Mouse (Mus musculus): ENCODE results near the gene Gjc2.

Gjc2 gene

GRCm38 (mm10) chr11:59208153-59208831 lies 25.3 kb upstream of the Gjc2 start, which contains the start of gene 2310033P09Rik:
Gene 2310033P09Rik, plus strand, starts transcription at chr11:59208321.
- no peak for DNase-seq (ENCODE audit: low spot score)

DNA sequence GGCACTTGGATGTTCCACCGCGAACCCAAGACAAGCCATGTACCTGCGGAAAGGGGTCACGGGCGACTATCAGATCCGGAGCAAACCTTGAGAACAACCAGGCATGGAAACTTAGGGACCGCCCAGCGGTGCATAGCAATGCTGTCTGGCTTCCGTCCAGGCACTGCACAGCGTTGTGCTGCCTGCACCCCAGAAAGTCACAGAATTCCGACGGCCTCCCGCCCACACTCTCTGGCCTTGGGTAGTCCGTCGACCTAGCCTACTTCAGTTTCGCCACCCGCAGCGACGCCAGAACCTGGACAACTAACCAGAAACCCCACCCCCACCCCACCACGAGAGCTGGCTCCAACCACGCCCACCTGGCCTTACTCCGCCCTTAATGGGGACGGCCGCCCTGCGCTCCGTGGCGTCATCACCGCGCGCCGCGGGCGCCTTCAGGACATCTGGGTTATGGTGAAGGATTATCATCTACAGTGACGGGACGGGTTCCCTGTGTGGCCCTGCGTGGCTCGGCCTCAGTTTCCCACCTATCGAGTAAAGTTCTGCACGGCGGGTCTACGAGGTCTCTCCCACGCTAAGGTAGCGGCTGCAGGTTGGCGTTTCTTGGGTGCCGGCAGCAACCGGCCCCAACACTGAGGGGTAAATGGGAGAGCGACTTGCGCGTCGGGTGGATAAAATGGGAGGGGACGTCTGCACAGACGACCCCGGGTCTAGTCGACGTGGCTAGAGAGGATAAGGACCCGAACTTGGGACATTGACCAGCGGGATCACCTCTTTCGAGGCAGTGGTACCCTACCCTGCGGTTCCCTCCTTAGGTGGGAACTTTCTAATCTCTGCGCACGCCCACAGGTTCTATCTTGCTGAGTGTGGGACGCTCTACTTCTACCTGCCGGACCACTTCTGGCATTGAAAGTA lies 19.3 kb upstream of the Gjc2 start, which contains the start of gene Mrpl55:
TSS of gene Mrpl55 (plus strand) at position 406 of the 915 bp plus-strand sequence.
- DNase-seq (ENCODE audit: low spot score), result peak; percentile 92

GRCm38 (mm10) chr11:59201216-59202002 lies 18.4 kb upstream of the Gjc2 start:
- no peak for DNase-seq (ENCODE audit: low spot score)

DNA sequence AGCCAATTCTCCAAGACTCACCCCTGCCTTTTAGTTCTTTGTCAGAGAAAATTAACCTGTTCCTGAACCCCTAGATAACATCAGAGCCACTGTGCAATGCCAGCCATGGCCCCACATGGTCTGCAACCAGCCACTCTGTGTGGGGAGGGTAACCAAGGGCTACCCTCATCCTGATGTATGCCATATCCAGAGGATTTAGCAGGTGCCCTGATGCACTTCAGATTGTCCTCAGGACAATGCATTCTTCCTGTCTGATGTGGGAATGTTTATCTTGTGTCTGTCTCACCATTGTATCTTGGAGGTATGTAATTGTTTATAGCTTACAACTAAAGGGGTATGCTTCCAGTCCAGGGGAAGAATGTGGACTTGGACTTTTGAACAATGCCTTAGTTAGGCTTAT lies 13.2 kb upstream of the Gjc2 start:
- no peak for DNase-seq (ENCODE audit: low spot score)

DNA sequence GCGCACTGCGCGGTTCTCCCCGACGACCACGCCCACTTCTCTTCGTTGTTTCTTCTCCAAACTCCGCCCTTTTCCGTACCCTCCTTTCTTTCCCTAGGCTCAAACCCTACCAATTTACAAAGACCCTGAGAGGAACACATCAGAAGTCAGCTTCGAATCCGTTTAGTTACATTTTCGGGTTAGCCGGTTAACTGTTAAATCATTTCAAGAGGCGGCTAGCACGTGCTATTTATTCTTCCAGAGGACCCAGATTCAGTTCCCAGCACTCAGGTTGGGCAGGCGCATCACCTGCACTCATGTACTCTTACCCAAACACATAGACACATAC lies 9.0 kb upstream of the Gjc2 start, which contains the start of gene Guk1:
TSS of gene Guk1 (minus strand) at position 154 of the 328 bp plus-strand sequence.
- no peak for DNase-seq (ENCODE audit: low spot score)

GRCm38 (mm10) chr11:59191231-59192058 lies 8.4 kb upstream of the Gjc2 start:
- peak; percentile 74 for DNase-seq (ENCODE audit: low spot score)

DNA sequence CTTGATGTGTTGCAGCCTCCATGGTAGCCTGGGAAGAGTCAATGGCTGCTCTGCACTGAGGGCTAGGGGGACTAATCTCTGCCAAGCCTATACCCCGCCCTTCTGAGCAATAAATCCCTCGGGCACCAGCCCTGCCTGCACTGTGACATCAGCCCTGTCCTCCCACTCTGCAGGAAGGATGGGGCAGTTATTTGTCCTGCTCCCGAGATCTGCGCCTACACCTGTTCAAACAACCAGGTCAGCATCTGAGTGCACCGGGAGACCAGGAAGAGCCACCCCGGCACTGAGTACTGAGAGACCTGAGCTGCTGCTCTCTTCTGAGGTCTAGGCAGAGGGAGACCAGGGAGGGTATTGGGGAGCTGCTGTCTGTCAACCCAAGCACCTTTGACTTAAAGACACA lies 4.7 kb upstream of the Gjc2 start:
- DNase-seq (ENCODE audit: low spot score), result no peak

GRCm38 (mm10) chr11:59185490-59185889 lies 2.5 kb upstream of the Gjc2 start:
- DNase-seq (ENCODE audit: low spot score), result no peak

- DNase-seq (ENCODE audit: low spot score), result peak; percentile 72
These were observed 808 bp upstream of the Gjc2 start for GRCm38 (mm10) chr11:59183821-59184220.

GRCm38 (mm10) chr11:59176921-59177320 lies 6.1 kb downstream of the Gjc2 start:
- no peak for DNase-seq (ENCODE audit: low spot score)

- DNase-seq (ENCODE audit: low spot score), result no peak
These were observed 6.5 kb downstream of the Gjc2 start for GRCm38 (mm10) chr11:59176475-59176874.

GRCm38 (mm10) chr11:59174189-59174838 lies 8.7 kb downstream of the Gjc2 start:
- DNase-seq (ENCODE audit: low spot score), result no peak

DNA sequence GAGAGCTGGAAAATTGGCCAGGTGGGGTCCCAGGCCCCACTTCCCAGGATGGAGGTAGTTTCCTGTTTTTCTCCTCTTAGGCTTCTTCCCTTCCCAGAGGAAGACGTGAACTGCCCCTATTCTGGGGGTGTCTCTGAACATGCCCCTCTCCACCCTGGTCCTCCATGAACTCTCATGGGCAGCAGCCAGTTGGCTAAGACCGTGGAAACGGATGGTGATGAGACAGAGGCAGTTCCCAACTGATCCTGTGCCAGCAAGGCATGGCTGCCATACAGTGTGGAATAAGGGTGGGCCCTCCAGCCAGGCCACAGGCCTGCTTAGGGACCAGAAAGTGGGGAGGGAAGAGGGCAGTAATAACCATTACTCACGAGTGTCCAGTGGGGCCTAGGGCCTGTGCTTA lies 12.5 kb downstream of the Gjc2 start:
- DNase-seq (ENCODE audit: low spot score), result no peak

DNA sequence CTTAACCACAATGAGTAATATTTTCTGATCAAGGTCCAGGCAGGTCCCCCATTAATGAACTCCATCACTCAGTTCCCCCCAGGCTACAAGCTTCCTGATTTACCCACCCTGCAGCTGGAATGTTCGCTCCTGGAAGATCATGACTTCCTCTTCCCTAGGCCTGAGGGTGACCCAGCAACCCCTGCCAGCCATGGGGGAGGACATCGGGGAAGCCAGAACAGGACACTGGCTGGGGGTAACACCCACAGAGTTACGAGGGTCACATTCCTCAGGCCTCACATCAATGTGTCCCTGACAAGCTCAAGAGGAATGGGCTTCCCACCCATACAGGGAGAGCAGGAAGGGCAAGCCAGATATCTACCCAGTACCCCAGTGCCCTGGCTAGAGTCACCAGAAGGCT lies 13.2 kb downstream of the Gjc2 start:
- DNase-seq (ENCODE audit: low spot score), result no peak

- DNase-seq (ENCODE audit: low spot score), result peak; percentile 27
These were observed 17.3 kb downstream of the Gjc2 start for GRCm38 (mm10) chr11:59165616-59166241.

DNA sequence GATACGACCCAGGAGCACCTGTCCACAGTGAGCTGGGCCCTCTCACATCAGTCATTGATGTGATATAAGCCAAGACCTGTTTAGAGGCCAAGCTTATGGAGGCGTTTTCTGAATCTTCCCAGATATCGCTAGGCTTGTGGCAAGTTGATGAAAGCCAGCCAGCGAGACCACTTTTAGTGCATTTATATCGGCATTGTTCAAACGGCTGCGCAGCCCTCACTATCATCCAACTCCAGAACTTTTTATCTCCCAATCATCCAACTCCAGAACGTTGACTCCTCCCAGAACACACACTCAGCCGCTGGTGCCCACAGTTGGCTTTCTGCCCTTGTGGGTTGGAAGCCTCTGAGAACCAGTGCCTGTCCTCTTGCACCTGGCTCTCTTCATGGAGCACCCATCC lies 18.6 kb downstream of the Gjc2 start:
- peak; percentile 15 for DNase-seq (ENCODE audit: low spot score)

GRCm38 (mm10) chr11:59163255-59164236 lies 19.5 kb downstream of the Gjc2 start, which contains the start of gene Iba57:
Gene Iba57, minus strand, starts transcription at chr11:59163739.
- DNase-seq (ENCODE audit: low spot score), result peak; percentile 98

GRCm38 (mm10) chr11:59162443-59163254 lies 20.4 kb downstream of the Gjc2 start:
- DNase-seq (ENCODE audit: low spot score), result no peak

Data from adipocyte (in vitro differentiated cells).